Mouse (Mus musculus): Measurements from ENCODE around the gene Gm3149. TPM values are rescaled to one million over a fixed set of nuclear protein-coding genes. Genes with fewer than 3 reads are reported as not detected.
"Not testable (repeated sequence)": the region's sequence is repeated elsewhere in the genome, so short reads cannot be mapped to it uniquely, and the experiment has no call there.

The Gm3149 gene
- not detected in 2 replicates for polyA plus RNA-seq (2012; ENCODE audit: insufficient read depth, insufficient read length, low replicate concordance, missing spikeins)

DNA sequence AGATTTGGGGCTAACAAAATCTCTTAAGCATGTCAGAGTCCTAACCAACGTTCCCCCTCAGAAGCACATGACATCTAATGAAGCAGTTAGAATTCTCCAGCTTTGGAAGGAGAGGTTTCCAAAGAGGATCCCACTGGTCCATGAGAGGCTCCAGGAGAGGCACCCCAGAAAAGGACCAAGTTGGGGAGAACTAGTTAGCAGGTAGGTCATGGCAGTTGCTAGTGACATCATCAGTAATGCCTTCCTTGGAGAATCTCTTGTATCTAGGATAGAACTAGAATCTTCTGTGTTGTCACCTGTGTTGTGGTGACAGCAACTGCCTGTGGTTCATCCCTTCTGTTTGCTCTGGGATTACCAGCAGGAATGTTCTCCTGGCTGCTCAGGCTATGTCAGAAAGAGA, at the start of gene Gm3149:
Gene Gm3149 (plus strand): TSS at position 301 of the 400 bp plus-strand sequence.
- no CpG with 5 or more reads among the region's 1 CpGs for WGBS
- not testable (repeated sequence) for H3K4me1 ChIP-seq (ENCODE audit: control insufficient read depth, insufficient read depth, low read length); H3K27ac ChIP-seq (ENCODE audit: insufficient read depth, low read depth, low read length); H3K4me3 ChIP-seq (ENCODE audit: insufficient read depth, low read depth, low read length)

DNA sequence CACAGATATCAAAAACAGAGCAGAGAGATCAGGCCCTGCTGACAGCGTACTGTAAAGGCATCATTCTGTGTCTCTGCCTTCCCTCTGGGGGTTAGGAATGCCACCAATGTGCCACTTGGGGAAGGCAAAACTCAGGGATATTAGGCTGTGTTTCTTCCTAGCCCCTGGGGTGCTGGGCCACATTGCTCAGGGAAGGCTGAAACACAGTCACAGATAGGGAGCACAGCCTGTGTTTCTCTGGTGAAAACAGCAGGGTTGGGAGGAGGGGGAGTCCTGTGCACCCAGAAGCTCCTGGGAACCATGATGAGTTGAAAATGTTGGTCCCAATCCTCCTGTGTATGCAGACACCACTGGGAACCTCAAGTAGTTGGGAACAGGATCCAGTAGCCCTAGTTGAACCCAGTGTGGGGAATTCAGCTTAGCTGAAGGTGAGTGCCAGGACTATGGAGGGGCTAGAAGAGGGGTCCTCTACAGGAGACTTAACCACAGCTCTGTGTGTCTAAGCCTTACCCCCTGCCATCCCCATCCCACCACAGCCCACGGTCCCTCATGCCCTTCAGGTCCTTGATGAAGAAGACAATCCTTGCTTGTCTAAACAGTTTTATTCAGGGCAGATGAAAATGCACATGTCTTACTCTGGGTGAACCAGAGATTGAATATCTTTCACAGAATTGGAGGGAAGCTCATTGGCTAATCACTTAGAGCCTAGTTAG, 47.7 kb upstream of the Gm3149 start:
- not testable (repeated sequence) for H3K27ac ChIP-seq (ENCODE audit: insufficient read depth, low read depth, low read length); H3K4me1 ChIP-seq (ENCODE audit: control insufficient read depth, insufficient read depth, low read length); H3K4me3 ChIP-seq (ENCODE audit: insufficient read depth, low read depth, low read length)
- WGBS, result 86% methylated on average over 2 of the region's 2 CpGs

DNA sequence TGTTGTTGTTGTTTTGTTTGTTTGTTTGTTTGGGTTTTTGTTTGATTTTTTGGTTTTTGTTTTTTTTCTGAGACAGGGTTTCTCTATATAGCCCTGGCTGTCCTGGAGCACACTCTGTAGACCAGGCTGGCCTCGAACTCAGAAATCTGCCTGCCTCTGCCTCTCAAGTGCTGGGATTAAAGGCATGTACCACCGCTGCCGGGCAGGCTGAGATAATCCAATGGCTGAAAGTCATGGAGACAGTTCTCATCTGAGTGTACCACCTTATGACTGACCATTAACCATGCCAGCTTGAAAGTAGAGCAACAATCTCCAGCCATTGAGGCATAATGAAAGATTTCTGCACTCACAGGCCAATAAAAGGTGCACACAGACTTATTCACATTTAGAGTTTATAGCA, 37.3 kb upstream of the Gm3149 start:
- not testable (repeated sequence) for H3K27ac ChIP-seq (ENCODE audit: insufficient read depth, low read depth, low read length); H3K4me1 ChIP-seq (ENCODE audit: control insufficient read depth, insufficient read depth, low read length); H3K4me3 ChIP-seq (ENCODE audit: insufficient read depth, low read depth, low read length)
- WGBS, result 82% methylated on average over 3 of the region's 3 CpGs

DNA sequence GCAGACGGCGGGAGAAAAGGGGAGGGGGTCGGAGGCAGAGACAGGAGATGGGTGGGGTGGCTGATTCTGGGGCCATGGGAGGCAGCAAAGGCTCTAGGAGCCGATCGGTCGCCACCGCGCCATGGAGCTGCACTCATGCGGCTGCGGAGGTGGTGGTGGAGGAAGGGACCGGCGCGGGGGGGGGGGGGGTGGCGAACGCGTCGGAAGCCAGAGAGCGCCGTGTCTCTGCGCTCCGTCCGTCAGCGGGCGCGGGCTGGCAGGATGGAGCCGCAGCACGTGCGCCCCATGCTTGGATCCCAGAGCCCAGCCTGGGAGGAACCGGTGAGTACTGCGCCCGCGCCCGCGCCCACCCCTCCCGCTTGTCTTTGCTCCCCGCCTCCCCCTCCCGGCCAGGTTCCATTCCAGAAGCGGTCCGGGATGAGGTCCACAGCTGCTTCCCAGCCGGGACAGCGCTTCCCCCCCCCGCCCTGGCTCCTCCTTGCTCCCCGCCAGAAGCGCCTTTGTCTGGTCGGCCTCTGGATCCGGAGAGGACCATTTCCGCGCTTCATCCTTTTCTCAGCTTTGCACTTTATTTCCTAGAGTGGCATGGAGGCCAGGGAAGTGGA, 17.5 kb downstream of the Gm3149 start, which contains the start of gene 2610042L04Rik:
Gene 2610042L04Rik (plus strand): TSS at position 288 of the 605 bp plus-strand sequence.
- under 1% methylated on average over 27 of the region's 48 CpGs for WGBS
- not testable (repeated sequence) for H3K4me1 ChIP-seq (ENCODE audit: control insufficient read depth, insufficient read depth, low read length); H3K27ac ChIP-seq (ENCODE audit: insufficient read depth, low read depth, low read length)
- H3K4me3 ChIP-seq (ENCODE audit: insufficient read depth, low read depth, low read length), result peak within 1 kb of the TSS; percentile 31

DNA sequence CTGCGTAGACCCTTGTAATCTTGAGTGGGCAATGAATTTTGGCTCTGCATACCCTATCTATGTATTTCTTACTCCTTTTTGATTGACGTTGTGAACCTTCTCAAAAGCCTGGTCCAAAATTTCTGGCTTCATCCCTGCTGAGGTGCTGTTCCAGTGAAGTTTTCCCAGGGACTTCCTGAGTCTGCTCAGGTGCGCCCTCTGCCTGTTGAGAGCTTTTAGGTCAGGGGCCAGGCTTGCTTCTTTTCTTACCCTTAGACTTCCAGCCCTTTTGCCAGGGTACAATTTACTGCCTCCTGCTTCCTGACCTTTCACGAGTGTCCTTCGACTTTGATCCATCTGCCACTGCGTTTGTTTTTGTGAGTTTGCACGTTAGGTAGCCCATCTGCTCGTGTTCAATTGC, 18.4 kb downstream of the Gm3149 start:
- H3K4me3 ChIP-seq (ENCODE audit: insufficient read depth, low read depth, low read length); H3K27ac ChIP-seq (ENCODE audit: insufficient read depth, low read depth, low read length); H3K4me1 ChIP-seq (ENCODE audit: control insufficient read depth, insufficient read depth, low read length): not testable (repeated sequence)
- WGBS, result 12% methylated on average over 8 of the region's 8 CpGs

DNA sequence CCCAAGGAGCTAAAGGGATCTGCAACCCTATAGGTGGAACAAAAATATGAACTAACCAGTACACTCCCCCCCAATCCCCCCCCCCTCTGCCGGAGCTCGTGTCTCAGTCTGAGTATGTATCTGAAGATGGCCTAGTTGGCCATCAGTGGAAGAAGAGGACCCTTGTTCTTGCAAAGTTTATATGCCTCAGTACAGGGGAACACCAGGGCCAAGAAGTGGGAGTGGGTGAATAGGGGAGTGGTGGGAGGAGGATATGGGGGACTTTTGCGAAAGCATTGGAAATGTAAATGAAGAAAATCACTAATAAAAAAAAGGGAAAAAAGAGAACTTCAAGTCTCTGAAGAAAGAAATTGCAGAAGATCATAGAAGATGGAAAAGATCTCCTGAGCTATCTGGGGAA, 51.9 kb downstream of the Gm3149 start:
- 88% methylated on average over 3 of the region's 3 CpGs for WGBS
- H3K27ac ChIP-seq (ENCODE audit: insufficient read depth, low read depth, low read length); H3K4me1 ChIP-seq (ENCODE audit: control insufficient read depth, insufficient read depth, low read length); H3K4me3 ChIP-seq (ENCODE audit: insufficient read depth, low read depth, low read length): not testable (repeated sequence)

DNA sequence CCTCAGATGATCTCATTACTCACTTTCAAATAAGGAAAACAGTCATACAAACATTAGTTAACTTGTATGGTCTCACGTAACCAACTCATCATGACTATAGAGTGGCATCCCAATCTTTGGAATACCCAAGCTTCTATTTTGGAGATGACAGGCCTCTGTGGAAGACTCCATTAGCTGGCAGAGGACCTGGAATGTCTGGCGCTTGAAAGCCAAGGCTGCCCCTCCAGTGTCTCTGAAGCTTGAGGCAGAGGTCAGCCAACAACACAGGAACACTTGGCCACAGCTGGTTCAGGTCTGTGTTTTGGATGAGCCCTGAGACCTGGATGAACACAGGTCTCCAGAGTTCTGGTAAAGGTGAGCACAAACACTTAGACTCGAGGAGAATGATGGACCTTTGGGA, 52.6 kb downstream of the Gm3149 start:
- H3K27ac ChIP-seq (ENCODE audit: insufficient read depth, low read depth, low read length); H3K4me3 ChIP-seq (ENCODE audit: insufficient read depth, low read depth, low read length); H3K4me1 ChIP-seq (ENCODE audit: control insufficient read depth, insufficient read depth, low read length): not testable (repeated sequence)
- WGBS, result 82% methylated on average over 3 of the region's 3 CpGs

Other genes with a start within 250 kb of the Gm3149 start
- gene Gm3115, start 233.2 kb upstream of the Gm3149 start, polyA plus RNA-seq (2012; ENCODE audit: insufficient read depth, insufficient read length, low replicate concordance, missing spikeins), result not detected in 2 replicates
- gene Gm8108, start 206.8 kb upstream of the Gm3149 start, polyA plus RNA-seq (2012; ENCODE audit: insufficient read depth, insufficient read length, low replicate concordance, missing spikeins), result not detected in 2 replicates
- not detected in 2 replicates for gene Gm3127, start 152.3 kb upstream of the Gm3149 start, polyA plus RNA-seq (2012; ENCODE audit: insufficient read depth, insufficient read length, low replicate concordance, missing spikeins)
- gene Gm2974, start 134.7 kb upstream of the Gm3149 start, polyA plus RNA-seq (2012; ENCODE audit: insufficient read depth, insufficient read length, low replicate concordance, missing spikeins), result not detected in 2 replicates
- gene Gm3138, start 67.7 kb upstream of the Gm3149 start, polyA plus RNA-seq (2012; ENCODE audit: insufficient read depth, insufficient read length, low replicate concordance, missing spikeins), result not detected in 2 replicates
- not detected in 2 replicates for gene 2610042L04Rik, start 17.5 kb downstream of the Gm3149 start, polyA plus RNA-seq (2012; ENCODE audit: insufficient read depth, insufficient read length, low replicate concordance, missing spikeins)
- gene Gm3159, start 80.2 kb downstream of the Gm3149 start, polyA plus RNA-seq (2012; ENCODE audit: insufficient read depth, insufficient read length, low replicate concordance, missing spikeins), result not detected in 2 replicates
- not detected in 2 replicates for gene Gm3164, start 98.2 kb downstream of the Gm3149 start, polyA plus RNA-seq (2012; ENCODE audit: insufficient read depth, insufficient read length, low replicate concordance, missing spikeins)
- gene Gm3173, start 113.7 kb downstream of the Gm3149 start, polyA plus RNA-seq (2012; ENCODE audit: insufficient read depth, insufficient read length, low replicate concordance, missing spikeins), result not detected in 2 replicates
- not detected in 2 replicates for gene Gm3182, start 164.5 kb downstream of the Gm3149 start, polyA plus RNA-seq (2012; ENCODE audit: insufficient read depth, insufficient read length, low replicate concordance, missing spikeins)
- gene Gm3047, start 238.1 kb downstream of the Gm3149 start, polyA plus RNA-seq (2012; ENCODE audit: insufficient read depth, insufficient read length, low replicate concordance, missing spikeins), result not detected in 2 replicates

Data from olfactory bulb, adult 2 months (tissue).